Mouse (Mus musculus): ENCODE results near the gene Aff1.

Gene Aff1

DNA sequence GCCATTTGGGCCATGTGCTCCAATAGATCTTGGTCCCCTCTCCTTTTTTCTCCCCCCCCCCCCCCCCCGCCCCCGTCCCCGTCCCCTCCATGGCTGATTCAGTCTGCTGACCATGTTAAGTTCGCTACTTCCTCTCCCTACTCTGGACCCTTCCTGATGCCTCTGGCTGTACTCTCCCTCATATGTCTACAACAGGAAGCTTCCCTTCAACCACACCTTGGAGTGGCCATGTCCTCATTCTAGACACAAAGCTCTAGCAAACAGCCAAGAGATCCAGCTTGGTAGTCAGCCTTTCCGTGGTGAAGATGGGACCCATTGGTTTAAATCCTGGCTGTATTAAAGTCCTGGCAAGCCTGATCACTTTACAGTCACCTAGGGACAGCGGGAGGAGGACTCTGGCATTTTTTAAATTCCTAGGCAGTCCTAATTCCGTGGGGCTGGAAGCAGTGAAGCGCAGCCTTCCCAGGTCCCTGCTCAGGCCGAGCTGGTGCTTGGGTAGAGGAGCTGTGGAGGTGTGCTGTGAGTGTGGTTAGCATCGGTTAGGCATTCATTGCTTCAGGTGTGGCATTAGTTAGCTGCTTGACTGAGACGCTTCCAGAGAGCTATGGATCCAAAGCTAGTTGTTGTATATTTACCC lies 144.1 kb downstream of the Aff1 start:
- DNase-seq (ENCODE audit: low read depth, low spot score): no peak

DNA sequence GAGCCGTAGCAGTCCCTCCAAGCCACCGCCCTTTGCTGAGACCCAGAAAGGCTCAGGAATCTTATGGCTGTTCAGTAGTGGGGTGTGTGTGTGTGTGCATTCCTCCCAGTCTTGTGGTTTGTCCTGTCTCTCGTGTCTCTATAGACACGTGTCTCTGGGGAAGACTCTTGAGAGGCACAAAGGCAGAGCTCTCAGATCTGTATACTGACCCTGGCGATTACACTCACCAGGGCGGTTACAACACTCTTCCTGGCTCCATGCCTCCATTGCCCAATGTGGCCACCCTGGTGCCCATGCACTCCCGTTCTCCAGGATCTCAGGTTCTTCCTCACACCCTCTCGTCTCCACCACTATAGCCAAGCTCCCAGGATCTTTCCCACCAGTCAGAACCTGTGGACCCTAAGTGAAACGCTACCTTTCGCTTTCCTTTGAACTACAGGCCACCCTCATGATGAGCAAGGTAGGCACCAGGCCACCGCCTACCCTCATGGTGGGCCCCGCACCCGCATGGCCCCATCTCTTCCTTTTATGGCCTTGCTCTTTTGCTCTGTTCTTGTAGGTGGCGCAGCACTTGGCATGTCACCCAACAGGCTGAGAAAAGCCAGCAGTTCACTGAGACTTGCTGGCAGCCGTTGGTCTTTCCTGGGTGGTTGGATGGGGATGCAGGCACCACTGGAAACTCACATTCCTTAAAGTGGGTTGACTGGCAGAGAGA lies 146.5 kb downstream of the Aff1 start:
- DNase-seq (ENCODE audit: low read depth, low spot score): no peak

DNA sequence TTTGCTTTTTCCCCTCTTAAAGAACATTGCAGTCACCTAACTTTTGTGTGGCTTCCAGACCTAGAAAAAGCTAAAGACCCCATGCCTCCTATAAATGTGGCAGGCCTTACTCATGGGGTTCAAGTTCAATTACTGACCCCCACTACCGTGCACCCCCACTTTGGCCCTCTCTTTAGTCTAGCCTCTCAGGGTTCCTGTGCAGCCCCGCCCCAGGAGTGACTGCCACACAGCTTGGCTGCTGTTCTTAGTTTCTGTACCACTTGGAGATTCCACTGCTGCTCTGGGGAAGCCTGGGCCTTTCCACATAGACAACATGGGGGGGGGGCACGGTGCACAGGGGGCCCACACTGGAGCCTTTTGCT lies 147.1 kb downstream of the Aff1 start:
- DNase-seq (ENCODE audit: low read depth, low spot score): no peak

DNA sequence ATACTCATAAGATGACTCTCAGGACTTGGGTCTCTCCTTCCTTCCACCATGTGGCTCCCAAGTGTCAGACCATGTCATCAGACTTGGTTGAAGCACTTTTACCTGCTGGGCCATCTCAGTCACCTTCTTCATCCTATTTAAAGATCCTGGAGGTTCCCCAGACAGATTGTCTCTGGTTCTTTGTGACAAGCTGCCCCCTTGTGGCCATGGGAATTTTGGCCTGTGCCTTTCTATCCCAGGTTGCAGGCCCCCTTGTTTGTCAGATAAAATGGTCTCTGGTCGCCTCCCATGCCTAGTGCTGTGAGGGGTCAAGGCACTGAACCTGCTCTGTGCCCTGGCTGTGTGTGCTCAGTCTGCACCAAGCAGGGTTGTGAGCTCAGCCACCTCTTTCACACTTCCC lies 151.8 kb downstream of the Aff1 start:
- DNase-seq (ENCODE audit: low read depth, low spot score): no peak

DNA sequence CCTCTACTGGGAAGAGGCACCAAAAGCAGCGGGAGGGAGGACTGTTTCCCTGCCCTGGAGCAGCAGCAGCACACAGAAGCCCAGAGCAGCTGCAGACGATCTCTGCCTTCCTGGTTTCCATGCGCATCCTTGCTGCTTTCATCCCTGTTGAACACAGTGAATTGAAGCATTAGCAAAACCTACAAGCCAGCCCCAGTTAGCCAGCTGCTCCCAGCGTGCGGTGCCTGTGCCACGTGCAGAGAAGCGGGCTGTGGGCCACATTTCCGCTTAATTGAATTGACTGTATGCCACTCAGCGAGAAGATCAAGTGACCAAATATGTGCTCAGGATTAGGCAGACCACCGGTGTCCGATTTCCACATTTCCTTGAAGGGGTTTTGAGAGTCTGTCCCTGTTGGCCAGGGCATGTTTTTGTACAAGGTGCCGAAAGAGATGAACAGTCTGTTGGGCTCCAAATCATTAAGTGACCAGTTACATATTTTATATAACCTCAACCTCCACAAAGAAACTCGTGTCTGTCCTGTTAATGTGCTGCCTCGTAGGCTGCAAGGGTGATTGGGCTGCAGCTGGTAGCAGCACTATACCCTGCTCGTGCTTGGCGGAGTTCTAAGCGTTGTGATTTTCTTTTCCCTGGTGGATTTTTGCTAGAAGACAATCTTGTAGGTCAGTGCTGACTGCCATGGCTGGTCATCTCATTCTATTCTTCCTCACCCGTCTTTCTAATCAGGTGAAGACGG lies 153.4 kb downstream of the Aff1 start:
- DNase-seq (ENCODE audit: low read depth, low spot score): no peak

DNA sequence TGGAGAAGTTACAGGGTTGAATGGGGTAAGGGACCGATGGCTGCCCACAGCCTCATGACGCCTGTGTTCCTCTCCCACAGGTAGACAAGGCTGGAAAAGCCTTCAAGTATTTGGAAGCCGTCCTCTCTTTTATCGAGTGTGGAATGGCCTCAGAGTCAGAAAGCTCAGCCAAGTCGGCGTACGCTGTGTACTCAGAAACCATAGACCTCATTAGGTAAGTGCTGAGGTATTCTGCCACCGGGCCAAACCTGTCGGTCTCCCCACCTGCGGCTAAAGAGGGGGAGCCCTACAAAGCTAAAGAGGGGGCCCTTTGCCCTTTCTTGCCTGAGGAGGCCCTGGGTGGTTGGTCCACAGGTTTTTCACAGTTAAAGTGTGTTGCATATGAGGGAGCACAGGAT lies 154.0 kb downstream of the Aff1 start:
- no peak for DNase-seq (ENCODE audit: low read depth, low spot score)

DNA sequence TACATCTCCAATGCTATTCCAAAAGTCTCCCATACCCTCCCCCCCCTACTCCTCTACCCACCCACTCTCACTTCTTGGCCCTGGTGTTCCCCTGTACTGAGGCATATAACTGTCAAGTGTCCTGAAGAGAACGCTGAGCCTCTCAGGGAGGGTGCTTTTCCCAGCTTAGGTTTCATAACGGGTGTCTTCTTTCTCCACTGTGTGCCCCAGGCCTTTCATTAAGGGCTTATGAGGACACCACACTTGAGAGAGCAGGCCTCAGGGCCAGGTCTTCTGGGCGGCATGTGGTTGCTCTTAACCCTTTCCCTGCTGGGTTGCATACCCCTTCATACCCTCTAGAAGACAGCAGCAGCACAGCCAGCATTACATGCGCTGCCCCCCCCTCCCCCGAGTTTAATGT lies 154.4 kb downstream of the Aff1 start:
- no peak for DNase-seq (ENCODE audit: low read depth, low spot score)

DNA sequence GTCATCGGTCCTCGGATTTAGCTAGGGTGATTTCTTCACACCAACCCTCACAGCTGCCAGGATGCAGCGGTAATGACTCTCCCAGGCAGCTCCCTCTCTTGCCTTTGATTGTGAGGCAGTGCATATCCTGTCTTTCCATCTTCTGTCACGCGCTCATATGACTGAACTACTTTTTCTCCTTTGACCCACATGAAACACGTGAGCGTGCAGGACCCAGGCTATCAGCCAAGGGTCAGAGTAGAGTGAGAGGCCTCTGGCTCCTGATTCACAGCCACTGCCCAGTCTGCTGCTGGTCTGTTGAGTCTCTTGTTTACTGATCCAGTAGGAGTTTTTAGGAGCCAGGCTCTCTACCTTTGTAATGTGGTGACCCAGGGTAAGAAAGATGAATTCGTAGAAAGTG lies 156.4 kb downstream of the Aff1 start:
- no peak for DNase-seq (ENCODE audit: low read depth, low spot score)

DNA sequence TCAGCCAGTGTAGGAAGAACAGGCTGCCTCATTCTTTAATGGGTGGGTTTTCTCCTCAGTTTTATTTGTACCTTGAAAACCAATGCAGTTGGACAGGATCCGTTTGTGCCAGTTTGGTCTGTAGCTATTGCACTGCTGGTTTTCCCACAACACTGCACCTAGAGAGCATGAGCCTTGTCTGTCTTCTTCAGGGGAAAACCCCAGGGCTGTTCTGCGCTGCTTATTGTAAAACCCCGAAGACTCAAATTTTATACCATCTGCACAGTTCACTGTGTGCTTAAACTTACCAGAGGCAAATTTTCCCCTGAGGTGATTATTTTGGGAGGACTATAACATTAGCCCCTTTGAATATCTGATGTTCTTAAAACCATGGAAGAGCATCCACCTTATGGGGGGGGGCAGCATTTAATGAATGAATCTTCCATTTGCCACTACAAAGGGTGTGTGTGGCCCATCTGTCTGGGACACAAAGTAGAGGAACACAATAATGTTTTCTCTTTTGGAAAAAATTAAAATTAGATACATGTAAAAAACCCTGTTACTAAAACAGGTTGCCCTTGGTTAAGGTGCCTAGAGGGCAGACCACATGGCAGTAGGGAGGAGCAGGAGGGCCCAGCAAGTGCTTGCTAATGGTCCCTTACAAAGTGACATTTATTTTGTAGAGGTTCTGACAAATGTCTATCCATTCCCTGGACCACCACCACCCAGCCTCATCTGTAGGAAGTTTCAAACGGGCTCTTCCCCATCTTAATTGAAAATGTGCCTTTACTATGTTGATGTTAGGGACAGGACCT lies 160.8 kb downstream of the Aff1 start:
- DNase-seq (ENCODE audit: low read depth, low spot score): no peak

DNA sequence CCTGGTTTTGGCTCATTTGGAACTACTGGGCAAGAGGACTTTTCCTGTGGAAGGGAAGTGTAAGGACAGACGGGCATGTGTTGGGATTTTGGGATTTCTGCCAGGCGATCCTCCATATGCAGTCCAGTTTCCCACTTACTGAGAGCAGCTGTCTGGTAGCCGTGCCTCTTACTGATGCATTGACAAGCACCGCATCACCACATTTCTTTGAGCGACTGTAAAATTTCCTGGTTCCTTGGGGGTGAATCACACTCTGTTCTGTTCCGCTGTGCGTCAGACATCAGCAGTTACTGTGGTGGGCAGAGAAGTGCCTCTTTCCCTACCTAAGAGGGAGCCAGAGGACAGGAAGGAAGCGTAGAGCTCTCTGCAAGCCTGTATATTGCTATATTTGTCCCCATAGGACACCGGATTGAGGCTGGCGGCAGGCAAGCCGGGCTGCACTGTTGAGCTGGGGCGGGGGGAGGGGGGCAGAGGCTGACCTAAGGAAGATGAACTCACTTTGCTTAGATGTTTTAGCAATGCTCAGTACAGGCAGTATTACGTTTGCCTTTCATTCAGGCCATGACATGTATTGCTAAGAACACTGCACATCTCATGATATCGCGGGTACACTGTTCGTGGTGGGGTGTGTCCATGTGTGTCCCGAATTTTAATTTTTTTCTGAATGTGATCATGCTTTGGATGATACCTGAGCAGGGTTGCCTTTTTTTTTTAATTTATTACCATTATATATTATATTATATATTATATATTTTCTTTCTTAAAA lies 162.1 kb downstream of the Aff1 start:
- DNase-seq (ENCODE audit: low read depth, low spot score): peak; percentile 88

DNA sequence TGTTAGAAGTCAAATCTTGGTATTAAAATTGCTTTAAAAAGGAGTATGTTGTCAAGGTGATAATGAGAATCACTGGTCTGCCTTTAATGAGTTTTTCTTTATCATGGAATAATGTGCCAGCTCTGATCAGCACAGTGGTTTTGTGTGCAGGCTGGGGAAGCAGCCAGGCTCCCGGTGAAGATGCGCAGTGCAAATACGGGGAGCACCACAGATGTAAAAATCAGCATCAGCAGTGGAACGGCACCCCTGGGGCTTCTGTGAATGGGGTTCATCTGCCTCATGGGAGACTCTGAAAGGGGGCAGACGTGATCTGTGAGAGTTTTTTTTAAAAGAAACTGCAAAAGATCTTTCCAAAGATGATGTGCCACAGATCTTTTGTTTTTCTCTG lies 162.6 kb downstream of the Aff1 start:
- DNase-seq (ENCODE audit: low read depth, low spot score): no peak

DNA sequence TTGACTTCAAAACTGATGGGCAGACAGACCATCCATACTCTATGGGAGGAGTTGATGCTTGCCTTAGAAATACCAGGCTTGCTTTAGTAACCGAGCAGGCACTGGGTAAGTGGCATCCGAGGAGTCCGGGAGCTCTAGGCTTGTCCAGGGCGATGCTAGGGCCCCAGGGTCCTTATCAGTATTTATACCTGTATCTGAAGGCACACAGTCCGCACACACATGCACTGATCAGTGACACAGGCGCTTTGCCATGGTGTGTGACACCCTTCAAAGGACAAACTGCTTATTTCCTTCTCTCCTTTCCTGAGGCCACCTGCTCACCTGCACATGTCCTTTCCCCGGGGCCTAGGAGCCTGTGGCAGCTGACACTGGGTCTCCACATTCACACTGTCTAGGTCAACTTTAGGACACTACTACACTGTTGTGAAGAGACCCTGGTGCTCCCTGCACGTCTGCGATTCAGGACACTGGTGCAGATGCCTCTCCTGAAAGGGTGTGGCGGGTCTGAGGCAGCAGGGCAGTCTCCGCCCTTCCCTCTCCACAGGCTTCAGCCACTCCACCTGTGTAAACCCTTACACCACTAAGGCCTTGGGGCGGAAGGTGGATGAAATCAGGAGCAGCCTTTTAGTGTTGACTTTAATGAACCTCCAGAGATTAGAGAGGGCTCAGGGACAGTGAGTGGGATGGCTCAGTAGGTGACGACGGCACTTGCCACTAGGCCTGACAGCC lies 163.5 kb downstream of the Aff1 start:
- DNase-seq (ENCODE audit: low read depth, low spot score): no peak

DNA sequence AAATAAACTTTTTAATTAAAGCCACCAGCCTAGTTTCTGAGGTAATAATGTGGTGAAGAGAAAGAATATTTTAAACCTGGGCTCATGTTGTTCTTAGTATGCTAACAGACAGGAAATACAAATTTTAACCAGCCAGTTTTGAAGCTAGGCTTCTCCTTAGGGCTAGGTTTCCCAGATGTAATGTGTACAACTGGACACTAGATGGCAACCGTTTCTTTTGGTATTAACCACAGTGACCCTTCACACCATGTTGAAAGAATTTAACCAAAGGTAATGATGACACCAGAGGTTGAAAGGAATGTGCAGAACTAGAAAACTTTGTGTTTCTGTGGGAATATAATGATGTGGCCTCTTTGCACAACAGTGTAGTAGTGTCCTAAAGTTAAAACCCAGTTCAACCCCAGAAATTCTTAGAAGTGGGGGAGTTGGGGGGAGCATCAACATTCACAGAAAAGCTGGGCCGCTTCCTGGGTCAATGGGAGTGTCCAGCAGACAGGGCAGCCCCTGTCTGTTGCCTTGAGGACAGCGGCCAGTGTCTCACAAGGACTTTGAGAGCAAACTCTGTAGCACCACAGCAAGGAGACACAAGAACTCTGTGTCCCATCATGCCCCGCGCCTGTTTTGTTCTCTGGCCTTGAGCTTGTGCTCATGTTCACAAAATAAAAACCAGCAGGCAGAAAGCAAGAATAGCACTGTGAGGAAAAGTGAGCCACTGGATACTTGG lies 164.3 kb downstream of the Aff1 start:
- no peak for DNase-seq (ENCODE audit: low read depth, low spot score)

DNA sequence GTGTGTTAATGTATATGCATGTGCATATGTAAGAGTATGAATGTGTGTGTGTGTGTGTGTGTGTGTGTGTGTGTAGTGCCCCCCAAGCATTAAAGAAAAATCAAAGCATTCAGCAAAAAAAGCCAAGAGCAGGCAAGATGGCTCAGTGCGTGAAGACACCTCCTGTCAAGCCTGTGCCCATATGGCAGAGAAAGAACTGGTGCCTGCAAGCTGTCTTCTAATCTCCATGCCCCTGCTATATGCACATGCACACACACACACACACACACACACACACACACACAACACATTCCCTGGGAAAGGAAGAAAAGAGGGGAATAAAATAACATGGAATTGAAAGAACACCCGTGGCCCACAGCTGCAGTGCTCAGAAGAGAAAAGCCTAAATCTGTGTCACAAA lies 165.0 kb downstream of the Aff1 start:
- no peak for DNase-seq (ENCODE audit: low read depth, low spot score)

DNA sequence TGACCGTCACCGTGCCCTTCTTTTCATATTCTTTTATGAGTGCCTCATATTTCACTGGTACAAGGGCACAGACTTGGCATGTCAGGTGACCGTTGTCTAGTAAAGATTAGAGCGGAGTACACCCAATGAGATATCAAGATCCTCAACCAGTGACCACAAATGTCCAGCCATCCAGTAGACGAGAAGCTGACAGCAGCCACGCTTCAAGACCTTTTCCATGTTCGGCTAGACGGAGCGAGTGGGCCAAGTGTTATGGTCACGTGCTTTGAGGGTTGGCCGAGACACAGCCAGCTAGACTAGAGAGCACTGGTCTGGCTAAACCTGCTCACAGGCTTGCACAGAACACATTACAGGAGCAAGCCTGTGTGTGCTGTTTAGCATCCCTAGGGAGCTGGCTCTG lies 168.4 kb downstream of the Aff1 start:
- DNase-seq (ENCODE audit: low read depth, low spot score): no peak

DNA sequence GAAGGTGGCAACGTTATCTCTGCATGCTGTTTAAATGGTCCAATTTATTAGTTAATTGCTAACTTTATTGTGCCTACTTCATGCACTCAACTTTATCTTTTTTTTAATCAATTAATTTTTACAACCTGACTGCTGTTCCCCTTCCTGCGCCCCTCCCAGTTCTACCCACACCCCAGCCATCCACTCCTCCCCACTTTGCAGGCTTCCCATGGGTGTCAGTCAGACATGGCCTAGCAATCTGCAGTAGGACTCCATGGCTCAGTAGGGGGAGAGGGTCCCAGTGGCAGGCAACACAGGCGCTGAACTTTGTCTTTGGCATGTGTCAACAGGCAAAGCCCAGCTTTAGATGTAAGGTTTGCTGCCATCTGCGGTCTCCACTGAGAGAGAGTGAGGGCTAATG lies 171.6 kb downstream of the Aff1 start:
- DNase-seq (ENCODE audit: low read depth, low spot score): no peak

DNA sequence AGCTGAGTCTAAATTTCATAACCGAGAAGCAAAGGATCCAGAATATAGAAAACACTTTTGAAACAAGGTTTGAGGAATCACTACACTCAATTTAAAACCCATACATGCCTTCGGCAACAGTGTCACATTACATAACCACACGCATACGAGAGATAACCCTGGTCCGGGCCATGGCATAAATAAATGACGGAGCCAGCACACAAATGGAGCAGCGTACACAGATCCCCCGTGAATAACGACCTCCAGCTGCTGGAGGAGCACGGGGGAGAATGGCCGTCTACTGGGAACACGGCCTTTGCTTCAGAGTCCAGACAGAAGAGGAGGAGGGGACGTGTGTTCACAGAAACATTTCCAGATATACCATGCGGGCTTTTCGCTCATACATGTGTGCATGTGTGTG lies 197.6 kb downstream of the Aff1 start:
- DNase-seq (ENCODE audit: low read depth, low spot score): no peak

DNA sequence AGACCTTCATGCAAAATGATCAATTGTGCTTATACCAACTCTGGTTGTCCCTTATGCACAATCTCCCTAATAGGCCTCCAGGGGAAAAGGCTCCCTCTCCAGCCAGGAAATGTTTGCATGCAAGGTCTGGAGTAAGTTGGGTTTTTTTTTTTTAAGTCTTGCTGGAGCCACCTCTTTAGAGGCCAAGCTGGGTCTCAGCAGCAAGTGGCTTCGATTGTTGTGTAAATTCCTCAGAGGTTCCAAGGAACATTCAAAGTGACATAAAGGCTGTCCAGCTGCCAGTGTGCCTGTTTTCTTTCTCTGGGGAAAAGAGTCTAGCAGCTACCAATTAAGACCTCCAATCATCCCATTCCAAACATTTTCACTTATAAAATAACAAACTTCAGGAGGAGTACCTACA lies 206.1 kb downstream of the Aff1 start:
- DNase-seq (ENCODE audit: low read depth, low spot score): no peak
